Mouse (Mus musculus) myocyte (in vitro differentiated cells): ENCODE results near the gene Bcas3.

ENCODE experiments used
- E2F4 ChIP-seq: IDR thresholded peaks from one replicate; pipeline ENCODE4 v1.6.1; 2011; ENCODE audit warnings: mild to moderate bottlenecking, control low read depth, moderate library complexity; ENCODE audit not compliant: insufficient read depth
- POLR2A ChIP-seq: IDR thresholded peaks from one replicate; pipeline ENCODE4 v1.6.1; 2011; ENCODE audit warnings: low read depth, mild to moderate bottlenecking, control low read depth, moderate library complexity; ENCODE audit not compliant: insufficient read length
- POLR2AphosphoS2 ChIP-seq: IDR thresholded peaks from one replicate; pipeline ENCODE4 v1.6.1; 2011; ENCODE audit warnings: low read depth, control low read depth; ENCODE audit not compliant: insufficient read length
- SRF ChIP-seq: IDR thresholded peaks from one replicate; pipeline ENCODE4 v1.6.1; 2011; ENCODE audit warnings: low read depth; ENCODE audit not compliant: control insufficient read depth, insufficient read length

- TF ChIP-seq POLR2A (no peak), SRF (no peak), E2F4 (no peak), POLR2AphosphoS2 (no peak)
These were observed 325.7 kb downstream of the Bcas3 start for GRCm38 (mm10) chr11:85678666-85679065.
